Mouse (Mus musculus) ovary, adult 2 months (tissue): ENCODE measurements around the gene 1700034J05Rik. TPM values are rescaled to one million over a fixed set of nuclear protein-coding genes. Genes with fewer than 3 reads are reported as not detected.

Experiments used
- polyA plus RNA-seq: library from polyadenylated mRNA; depleted of rRNA; stranded (reverse); fragments of >200 nt; gene quantifications from 2 replicates; pipeline ENCODE4 v1.2.3, GENCODE M21; 2012; rRNA removed

The 1700034J05Rik gene
- polyA plus RNA-seq: not detected in 2 replicates

DNA sequence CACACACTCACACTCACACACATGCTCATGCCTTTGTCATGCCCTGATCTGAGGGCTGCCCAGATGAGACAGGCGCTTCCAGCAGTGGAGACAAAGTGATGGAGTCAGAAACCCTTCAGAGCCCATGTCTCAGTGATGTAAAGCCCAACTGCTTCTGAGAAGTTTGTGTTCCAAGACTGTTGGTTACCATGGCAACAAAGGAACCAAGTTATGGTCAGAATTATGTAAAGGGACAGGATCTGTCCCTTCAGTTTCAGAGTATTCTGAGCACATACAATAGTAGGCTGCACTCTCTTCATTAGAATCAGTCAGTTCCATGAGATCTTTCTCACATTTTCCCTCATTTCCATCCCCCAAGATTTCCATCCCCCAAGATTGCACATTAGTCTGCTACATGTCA, at the start of gene 1700034J05Rik:
Gene 1700034J05Rik (minus strand): TSS at position 165 of the 400 bp plus-strand sequence.

Other genes starting within 250 kb of the 1700034J05Rik start
- 2.6 and 4.1 TPM in 2 replicates for gene Stk38l, start 229.4 kb downstream of the 1700034J05Rik start, polyA plus RNA-seq
- gene Arntl2, start 158.4 kb downstream of the 1700034J05Rik start, polyA plus RNA-seq: 4.1 and 13.3 TPM in 2 replicates
- gene Smco2, start 104.3 kb downstream of the 1700034J05Rik start, polyA plus RNA-seq: 0.14 TPM in 1 of 2 replicates, not detected in the other
- 16.5 and 24.0 TPM in 2 replicates for gene Ppfibp1, start 65.9 kb downstream of the 1700034J05Rik start, polyA plus RNA-seq
- gene Rep15, start 78.2 kb upstream of the 1700034J05Rik start, polyA plus RNA-seq: 0.13 and 0.35 TPM in 2 replicates
- 8.2 and 11.2 TPM in 2 replicates for gene Mrps35, start 88.3 kb upstream of the 1700034J05Rik start, polyA plus RNA-seq
- gene Mansc4, start 132.6 kb upstream of the 1700034J05Rik start, polyA plus RNA-seq: 2.4 and 2.6 TPM in 2 replicates
- 39.7 and 47.8 TPM in 2 replicates for gene Klhl42, start 137.0 kb upstream of the 1700034J05Rik start, polyA plus RNA-seq